Mouse (Mus musculus) heart, postnatal 0 days (tissue): ENCODE measurements at regions not wholly inside any gene's neighbourhood (a gene's known extent, or its start where the extent isn't known, plus 50 kb on each side); places are given as distances from the start of the nearest gene placed in this dataset.

Experiments used
- CTCF ChIP-seq: IDR thresholded peaks from 2 replicates; pipeline ENCODE4 v1.5.1; 2016; ENCODE audit warnings: antibody characterized with exemption, control low read depth, low read depth
- EP300 ChIP-seq: IDR thresholded peaks from 2 replicates; pipeline ENCODE4 v1.6.1; 2016; ENCODE audit warnings: antibody characterized with exemption, low read depth

- no peak for TF ChIP-seq CTCF
- TF ChIP-seq EP300: no peak
These were observed 84.0 kb downstream of the Kctd12 start for GRCm38 (mm10) chr14:102898445-102898844.
